Mouse (Mus musculus) forebrain, embryonic 14.5 days (tissue): ENCODE data around the gene Fads3. TPM values are rescaled to one million over a fixed set of nuclear protein-coding genes. Genes with fewer than 3 reads are reported as not detected.
A peak's percentile ranks its signal among the peaks of the same experiment; 100 is the strongest.

ENCODE experiments used
- ATAC-seq: fragments of 200-750 bp; cut with Nextera tagmentation; 2 replicates; pipeline ENCODE4 v1.8.0; 2017; ENCODE audit warnings: mild to moderate bottlenecking, moderate library complexity
- DNase-seq: peaks from one replicate; pipeline ENCODE4 v3.0.0-alpha.2; 2015; ENCODE audit warnings: low spot score
- H3K27ac ChIP-seq: fragments of 300-500 bp; sonication (generic); 2 replicates; pipeline ENCODE4 v1.5.1; 2014; ENCODE audit warnings: low read depth, mild to moderate bottlenecking, control low read depth, low read length, moderate library complexity
- H3K27me3 ChIP-seq: fragments of 300-500 bp; sonication (generic); replicated peaks from 2 replicates; pipeline ENCODE4 v1.6.1; 2014; ENCODE audit warnings: low read length, control low read depth, mixed read lengths; ENCODE audit not compliant: control insufficient read depth, insufficient read depth
- H3K36me3 ChIP-seq: fragments of 300-500 bp; sonication (generic); 2 replicates; pipeline ENCODE4 v1.6.1; 2014; ENCODE audit warnings: low read length, control low read depth; ENCODE audit not compliant: control insufficient read depth, insufficient read depth
- H3K4me1 ChIP-seq: fragments of 300-500 bp; sonication (generic); 2 replicates; pipeline ENCODE4 v1.6.1; 2014; ENCODE audit warnings: antibody characterized with exemption, low read length, control low read depth; ENCODE audit not compliant: control insufficient read depth, insufficient read depth
- H3K4me2 ChIP-seq: fragments of 300-500 bp; sonication (generic); 2 replicates; pipeline ENCODE4 v1.6.1; 2014; ENCODE audit warnings: mild to moderate bottlenecking, control low read depth, low read length
- H3K4me3 ChIP-seq: fragments of 300-500 bp; sonication (generic); 2 replicates; pipeline ENCODE4 v1.5.1; 2014; ENCODE audit warnings: low read depth, low read length, control low read depth
- H3K9ac ChIP-seq: fragments of 300-500 bp; sonication (generic); 2 replicates; pipeline ENCODE4 v1.6.1; 2014; ENCODE audit warnings: mild to moderate bottlenecking, low read length, control low read depth, moderate library complexity
- H3K9me3 ChIP-seq: fragments of 300-500 bp; sonication (generic); replicated peaks from 2 replicates; pipeline ENCODE4 v1.6.1; 2016; ENCODE audit warnings: low read length, control low read depth, mixed read lengths; ENCODE audit not compliant: control insufficient read depth
- WGBS: fragments of 180-500 bp; shearing (Covaris S2); extraction: QIAGEN DNeasy Blood & Tissue Kit; methylation state at CpG from one replicate; pipeline ENCODE4 v1.1.7; 2014; 5-methylcytosine and 5-hydroxymethylcytosine counted together
- polyA plus RNA-seq: library from polyadenylated mRNA; unstranded; fragments of >200 nt; fragmentation: Nextera tagmentation; extraction: Ambion mirVana; gene quantifications from 2 replicates; pipeline ENCODE4 v1.2.1, GENCODE M21; 2014

Fads3 gene
- polyA plus RNA-seq, 1 experiment from 2014 or later: 9.6 TPM

- 3% methylated on average over 22 of the region's 25 CpGs for WGBS
- Histone ChIP-seq H3K9ac (peak overlapping the region; percentile 94), H3K4me2 (peak overlapping the region; percentile 71), H3K4me1 (peaks cover 34% of the 10 kb centered on the region), H3K27me3 (no peaks in the 10 kb centered on the region), H3K4me3 (peak overlapping the region; percentile 86), H3K36me3 (peaks cover 3% of the 10 kb centered on the region; the same call in 1 of the 2 replicates), H3K27ac (peak overlapping the region; percentile 98), H3K9me3 (no peaks in the 10 kb centered on the region)
- no peak for DNase-seq
- ATAC-seq: no peak
Measured at GRCm38 (mm10) chr19:10102054-10102700, 60.8 kb downstream of the Fads3 start.

- no peaks in the 10 kb centered on the region for H3K36me3 ChIP-seq
Measured at GRCm38 (mm10) chr19:10104234-10104633, 62.9 kb downstream of the Fads3 start.

GRCm38 (mm10) chr19:10105034-10105493, 63.7 kb downstream of the Fads3 start:
- Histone ChIP-seq H3K27me3 (no peaks in the 10 kb centered on the region), H3K27ac (no peak overlapping the region), H3K4me1 (peaks cover 7% of the 10 kb centered on the region), H3K9ac (no peak overlapping the region), H3K9me3 (no peaks in the 10 kb centered on the region), H3K4me2 (no peak overlapping the region), H3K36me3 (no peaks in the 10 kb centered on the region), H3K4me3 (no peak overlapping the region)
- no peak for DNase-seq
- ATAC-seq: no peak
- WGBS: 91% methylated on average over 10 of the region's 10 CpGs

More at GRCm38 (mm10) chr19:10104234-10104633, 62.9 kb downstream of the Fads3 start:
- no peak overlapping the region for H3K9ac ChIP-seq
- H3K4me3 ChIP-seq: no peak overlapping the region
- no peaks in the 10 kb centered on the region for H3K9me3 ChIP-seq
- no peaks in the 10 kb centered on the region for H3K27me3 ChIP-seq
- DNase-seq (no peak), ATAC-seq (no peak)
- no peak overlapping the region for H3K4me2 ChIP-seq
- WGBS: 81% methylated on average over 6 of the region's 6 CpGs
- peaks cover 15% of the 10 kb centered on the region for H3K4me1 ChIP-seq
- no peak overlapping the region for H3K27ac ChIP-seq

GRCm38 (mm10) chr19:10106634-10107033, 65.3 kb downstream of the Fads3 start:
- Histone ChIP-seq H3K9me3 (no peaks in the 10 kb centered on the region), H3K4me3 (no peak overlapping the region), H3K27me3 (no peaks in the 10 kb centered on the region), H3K9ac (no peak overlapping the region), H3K4me1 (peaks cover 5% of the 10 kb centered on the region; the same call in 1 of the 2 replicates), H3K4me2 (no peak overlapping the region), H3K27ac (no peak overlapping the region), H3K36me3 (no peaks in the 10 kb centered on the region)
- 84% methylated on average over 2 of the region's 2 CpGs for WGBS
- ATAC-seq: no peak
- no peak for DNase-seq

- Histone ChIP-seq H3K9me3 (no peaks in the 10 kb centered on the region), H3K4me1 (peaks cover 5% of the 10 kb centered on the region; the same call in 1 of the 2 replicates), H3K4me3 (no peak overlapping the region), H3K27me3 (no peaks in the 10 kb centered on the region), H3K4me2 (no peak overlapping the region), H3K36me3 (no peaks in the 10 kb centered on the region), H3K9ac (no peak overlapping the region), H3K27ac (no peak overlapping the region)
- ATAC-seq (no peak), DNase-seq (no peak)
- WGBS: 90% methylated on average over 5 of the region's 5 CpGs
Measured at GRCm38 (mm10) chr19:10107051-10107611, 65.8 kb downstream of the Fads3 start.

- ATAC-seq (no peak), DNase-seq (no peak)
- H3K9ac ChIP-seq: no peak overlapping the region
- no peaks in the 10 kb centered on the region for H3K36me3 ChIP-seq
- H3K4me2 ChIP-seq: no peak overlapping the region
- 96% methylated on average over 1 of the region's 1 CpGs for WGBS
- no peaks in the 10 kb centered on the region for H3K27me3 ChIP-seq
- no peaks in the 10 kb centered on the region for H3K9me3 ChIP-seq
- H3K4me1 ChIP-seq: no peaks in the 10 kb centered on the region
- no peak overlapping the region for H3K27ac ChIP-seq
- H3K4me3 ChIP-seq: no peak overlapping the region
Measured at GRCm38 (mm10) chr19:10108129-10108528, 66.8 kb downstream of the Fads3 start.

GRCm38 (mm10) chr19:10108666-10109065, 67.3 kb downstream of the Fads3 start:
- Histone ChIP-seq H3K27ac (no peak overlapping the region), H3K4me1 (no peaks in the 10 kb centered on the region), H3K4me3 (no peak overlapping the region), H3K4me2 (no peak overlapping the region), H3K27me3 (no peaks in the 10 kb centered on the region), H3K9ac (no peak overlapping the region), H3K9me3 (no peaks in the 10 kb centered on the region), H3K36me3 (no peaks in the 10 kb centered on the region)
- no peak for DNase-seq
- ATAC-seq: no peak
- 95% methylated on average over 2 of the region's 2 CpGs for WGBS
